Comparison of ENCODE assay signal across 8 mouse cellular contexts in the genomic region with DNA sequence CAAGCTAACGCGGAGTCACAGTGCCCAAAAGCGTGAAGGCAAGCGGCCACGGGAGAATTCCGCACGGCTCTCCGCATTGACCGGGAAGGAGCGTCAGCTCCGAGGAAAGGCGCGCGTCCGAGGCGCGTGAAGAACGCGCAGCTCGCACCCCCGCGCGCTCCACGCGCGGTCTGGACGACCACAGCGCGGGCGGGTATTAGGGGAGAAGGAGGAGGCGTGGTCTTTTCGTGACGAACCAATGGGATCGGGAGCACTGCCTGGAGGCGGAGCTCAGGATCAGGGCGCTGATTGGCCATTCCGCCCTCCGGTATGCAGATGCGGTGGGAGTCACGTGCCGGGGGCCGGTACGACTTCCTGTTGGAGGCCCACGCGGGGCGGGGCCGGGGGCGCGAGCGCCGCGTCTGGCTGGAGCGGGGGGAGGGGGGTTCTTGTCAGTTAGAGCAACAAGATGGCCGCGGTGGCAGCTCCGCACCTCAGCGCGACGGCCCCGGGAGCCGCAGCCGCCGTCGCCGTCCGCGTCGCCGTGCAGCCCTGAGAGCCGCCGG. TPM values are rescaled to one million over a fixed set of nuclear protein-coding genes. Genes with fewer than 3 reads are reported as not detected.
A peak's percentile ranks its signal among the peaks of the same experiment; 100 is the strongest.
DNase-seq lines count a peak whose midpoint lies in the region; ATAC-seq lines count a peak whose summit lies in the region.

No protein-coding gene starts in this region.

- H3K27ac ChIP-seq in hindbrain, embryonic 15.5 days (replicated peaks) = peak overlapping the region; percentile 99

- WGBS in hindbrain, embryonic 15.5 days = 1% methylated on average over 50 of the region's 71 CpGs

- peak overlapping the region; percentile 92 for H3K4me2 ChIP-seq in hindbrain, embryonic 15.5 days

- peak overlapping the region; percentile 88 for H3K9ac ChIP-seq in hindbrain, embryonic 15.5 days

- H3K9me3 ChIP-seq in hindbrain, embryonic 15.5 days = no peaks in the 10 kb centered on the region

- peak overlapping the region; percentile 77 for H3K4me3 ChIP-seq in hindbrain, embryonic 15.5 days

- ATAC-seq in hindbrain, embryonic 15.5 days (ENCODE audit: low FRiP score, low read depth) = peak; percentile 97

- peak; percentile 100 for DNase-seq in T-cell, adult 2 months (ENCODE audit: low spot score)
- DNase-seq in cerebellum, postnatal 36 days = peak; percentile 99
- DNase-seq in frontal cortex, postnatal 36 days (ENCODE audit: low spot score in 2 of 2) = peak; percentile 99 to 100
- peak; percentile 99 for DNase-seq in left cerebral cortex, adult 11 months (ENCODE audit: low spot score)
- peak; percentile 99 to 100 for DNase-seq in lung, postnatal 4 days
- peak; percentile 99 for DNase-seq in retina, postnatal 7 days (ENCODE audit: low read depth, low spot score)
- DNase-seq in urinary bladder, adult 2 months (ENCODE audit: low spot score) = peak; percentile 97

- H3K4me1 ChIP-seq in hindbrain, embryonic 15.5 days (replicated peaks) = peaks cover 43% of the 10 kb centered on the region

- no peaks in the 10 kb centered on the region for H3K36me3 ChIP-seq in hindbrain, embryonic 15.5 days

- H3K27me3 ChIP-seq in hindbrain, embryonic 15.5 days = no peaks in the 10 kb centered on the region

RNA-seq across cellular contexts. Expression of gene Tnrc6c, which starts 0.4 kb away (rescaled TPM):
- 24.2 and 24.7 TPM in 2 replicates for polyA plus RNA-seq in hindbrain, embryonic 15.5 days (2015; fragmentation: Nextera tagmentation; extraction: Ambion mirVana)
- polyA plus RNA-seq in urinary bladder, adult 2 months (2012; rRNA removed) = 11.9 and 19.1 TPM in 2 replicates

Comparison
In these comparisons a context has a peak if more than half of its experiments do, and no peak if none do; other contexts are left out.
1. Peak in every context shown above with its lines: DNase-seq, ATAC-seq, H3K4me3 ChIP-seq and H3K27ac ChIP-seq.